Mouse (Mus musculus) spleen, embryonic (tissue): ENCODE results near the gene Bank1.

Experiments used
- CTCF ChIA-PET: fragments of 350-600 bp; sonication (Branson Sonifier 250); formaldehyde crosslinking; loops from one replicate; lab custom pipeline; 2022; lab: Charles Lee

Bank1 gene

DNA sequence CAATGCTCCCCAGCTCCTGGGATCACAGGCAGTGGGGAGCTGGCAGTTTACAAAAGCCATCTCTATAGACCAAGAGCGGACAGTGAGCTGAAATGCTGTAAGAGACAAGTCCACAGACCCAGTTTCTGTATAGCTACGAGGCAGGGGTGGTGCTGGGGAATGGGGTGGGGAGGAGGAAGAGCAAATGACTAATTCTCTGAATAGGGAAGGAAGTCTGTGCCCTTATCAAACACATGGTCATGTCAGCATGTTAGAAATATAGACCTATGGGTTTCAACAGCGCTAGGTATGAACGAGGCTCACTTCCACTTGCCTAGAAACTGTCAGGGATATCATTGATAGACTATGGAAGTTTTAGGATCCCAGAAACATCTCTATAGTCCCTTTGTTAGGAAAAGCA is 73.0 kb downstream of the Bank1 start:
- CTCF ChIA-PET: interaction anchor here (1.6 kb wide), 1 partner anchor 9 kb away, joined by 4 read pairs; no protein-coding TSS in a partner anchor

GRCm38 (mm10) chr3:136251578-136251977 is 74.3 kb downstream of the Bank1 start:
- CTCF ChIA-PET: no interaction called here

DNA sequence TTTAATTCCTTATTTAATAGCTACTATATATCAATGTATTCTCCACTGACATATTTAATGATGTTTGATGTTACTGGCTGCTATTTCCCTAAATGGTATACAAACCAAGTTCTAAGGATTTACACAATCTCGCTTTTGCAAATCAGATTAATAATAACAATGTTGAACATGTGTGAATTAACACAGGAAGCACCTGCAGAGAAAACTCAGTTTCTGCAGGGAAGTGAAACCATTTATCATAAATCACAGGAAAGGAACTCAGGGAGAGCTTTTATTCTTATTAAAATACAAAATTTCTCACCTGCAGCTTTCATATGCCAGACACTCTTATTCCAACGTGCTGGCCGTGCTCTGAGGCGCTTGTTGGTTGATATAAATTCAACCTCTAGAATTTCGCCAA is 78.5 kb downstream of the Bank1 start:
- CTCF ChIA-PET: interaction anchor here (0.6 kb wide), 1 partner anchor 52 kb away, joined by 9 read pairs; no protein-coding TSS in a partner anchor

DNA sequence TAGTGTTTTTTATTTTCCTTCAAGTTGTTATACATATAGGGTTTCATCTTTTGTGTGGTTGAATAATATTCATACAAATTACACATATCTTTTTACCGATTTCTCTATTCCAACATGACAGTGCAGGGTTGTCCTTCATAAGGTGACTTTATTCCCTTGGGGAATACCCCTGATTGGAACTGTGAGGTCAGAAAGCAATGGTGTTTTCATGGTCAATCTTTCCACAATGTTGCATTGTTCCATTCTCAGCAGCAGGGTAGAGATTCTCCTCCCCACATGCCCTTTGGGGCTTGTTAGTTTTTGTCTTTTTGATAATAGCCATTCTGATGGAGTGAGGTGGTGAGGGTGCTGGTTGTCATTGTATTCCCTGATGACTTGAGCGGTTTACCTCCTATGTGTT is 80.9 kb downstream of the Bank1 start:
- CTCF ChIA-PET: interaction anchor here (1.4 kb wide), 1 partner anchor 8 kb away, joined by 4 read pairs; no protein-coding TSS in a partner anchor

DNA sequence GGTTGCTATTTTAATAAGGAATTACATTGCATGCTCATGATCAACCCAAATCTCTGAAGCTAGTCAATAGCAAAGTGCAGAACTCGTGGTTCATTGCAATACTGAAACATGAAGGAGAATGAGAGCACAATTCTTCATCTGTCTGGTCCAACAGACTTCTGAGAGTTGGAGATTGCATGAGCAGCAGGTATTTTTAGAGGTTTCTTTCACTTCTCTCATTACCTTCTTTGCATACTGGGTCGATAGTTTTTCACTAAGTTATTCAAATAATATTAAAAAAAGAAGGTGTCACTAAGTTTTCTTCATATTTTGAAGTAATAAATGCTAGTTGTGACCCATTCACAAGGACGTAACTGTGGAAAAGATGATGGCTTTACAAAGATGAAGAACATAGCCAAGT is 87.1 kb downstream of the Bank1 start:
- CTCF ChIA-PET: no interaction called here

DNA sequence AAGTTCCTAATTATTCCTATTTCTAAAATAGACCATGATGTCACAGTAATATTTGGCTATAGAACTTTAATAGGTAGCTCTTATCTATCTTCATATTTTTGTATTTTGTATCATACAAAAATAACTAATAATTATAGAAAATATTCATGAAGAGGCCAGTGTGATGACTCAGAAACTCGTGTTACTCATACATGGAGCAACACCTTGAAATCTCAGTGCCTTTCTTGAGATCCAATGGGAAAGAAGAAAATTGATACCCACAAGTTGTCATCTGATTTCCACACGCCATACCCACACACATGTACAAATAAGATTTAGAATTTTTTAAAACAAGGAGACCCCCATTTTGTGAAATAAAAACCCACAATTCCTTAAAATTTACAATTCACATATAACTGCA is 92.4 kb downstream of the Bank1 start:
- CTCF ChIA-PET: no interaction called here

DNA sequence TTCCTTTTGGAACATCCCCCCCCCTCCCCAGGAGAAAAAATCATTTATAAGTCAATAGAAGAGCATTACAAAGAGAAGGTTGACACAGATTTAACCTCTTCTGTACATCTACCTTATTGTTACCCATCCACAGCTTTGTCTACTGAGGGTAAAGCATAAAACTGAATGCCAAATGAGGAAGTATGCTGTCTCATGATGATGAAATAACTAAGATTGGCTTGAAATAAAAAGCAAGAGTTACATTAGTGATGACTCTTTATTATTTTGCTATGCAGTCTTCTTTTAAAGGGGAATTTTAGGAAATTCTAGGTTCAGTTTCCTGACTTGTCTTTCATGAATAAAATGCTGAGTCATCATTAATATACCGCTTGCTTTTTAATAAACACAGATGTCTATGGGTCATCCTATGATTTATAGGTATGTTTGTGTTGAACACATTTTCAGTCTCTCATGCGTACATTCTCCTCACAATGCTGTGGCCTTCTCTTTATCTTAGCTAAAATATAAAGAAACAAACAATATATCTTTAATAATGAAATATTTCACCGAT is 95.2 kb downstream of the Bank1 start:
- CTCF ChIA-PET: interaction anchor here (0.6 to 1.3 kb wide), 3 partner anchors 10 to 14 kb away, joined by 3 read pairs; no protein-coding TSS in a partner anchor

DNA sequence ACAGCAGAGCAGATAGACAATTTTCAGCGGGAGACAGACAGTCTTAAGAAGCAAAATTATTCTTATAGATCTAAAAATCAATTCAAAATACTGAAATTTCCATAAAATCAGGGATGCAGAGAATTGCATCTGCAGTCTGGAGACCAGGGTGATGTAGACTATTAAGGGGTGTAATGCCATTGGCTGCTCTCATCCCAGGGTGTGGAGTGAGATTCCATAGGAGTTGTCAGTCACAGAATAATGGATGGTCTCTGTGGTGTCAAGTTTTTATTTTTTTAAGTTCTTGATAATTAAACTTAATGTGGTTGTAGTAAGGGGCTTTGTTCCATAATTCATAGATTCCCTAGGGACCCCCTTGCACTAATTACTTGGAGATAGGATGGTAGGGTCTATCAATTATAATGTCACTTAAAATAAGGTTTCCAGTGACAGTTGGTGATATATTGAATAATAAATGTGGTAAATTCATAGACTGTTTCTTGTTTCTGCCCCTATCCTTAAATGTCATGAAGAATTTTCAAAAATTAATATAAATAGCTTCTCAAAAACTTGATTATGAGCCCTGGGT is 136.1 kb downstream of the Bank1 start:
- CTCF ChIA-PET: no interaction called here

DNA sequence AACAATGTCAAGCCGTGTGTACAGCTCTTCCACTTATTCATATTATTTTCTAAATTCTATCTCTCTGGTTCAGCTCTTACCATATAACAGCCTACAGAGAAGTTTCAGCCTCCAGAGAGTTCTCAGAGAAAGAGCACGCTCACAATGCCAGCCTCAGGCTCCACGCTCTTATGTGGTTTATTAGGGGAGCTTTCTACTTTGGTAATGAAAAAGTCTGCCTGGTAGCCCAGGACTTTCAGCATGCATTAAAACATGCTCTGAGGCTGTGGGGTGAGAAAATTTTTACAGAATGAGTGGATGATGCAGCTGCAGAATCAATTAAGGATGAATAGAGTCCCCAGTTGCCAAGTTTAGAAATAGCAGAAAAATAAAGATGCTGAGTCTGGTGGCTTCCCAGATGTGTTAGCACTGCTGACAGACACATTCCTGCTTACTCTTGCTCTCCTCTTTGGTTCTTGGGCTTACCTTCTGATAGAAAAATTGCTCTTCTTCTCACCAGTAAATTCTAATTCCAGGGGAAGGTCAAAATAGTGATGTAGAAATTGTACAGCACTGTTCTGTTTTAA is 139.2 kb downstream of the Bank1 start:
- CTCF ChIA-PET: no interaction called here

DNA sequence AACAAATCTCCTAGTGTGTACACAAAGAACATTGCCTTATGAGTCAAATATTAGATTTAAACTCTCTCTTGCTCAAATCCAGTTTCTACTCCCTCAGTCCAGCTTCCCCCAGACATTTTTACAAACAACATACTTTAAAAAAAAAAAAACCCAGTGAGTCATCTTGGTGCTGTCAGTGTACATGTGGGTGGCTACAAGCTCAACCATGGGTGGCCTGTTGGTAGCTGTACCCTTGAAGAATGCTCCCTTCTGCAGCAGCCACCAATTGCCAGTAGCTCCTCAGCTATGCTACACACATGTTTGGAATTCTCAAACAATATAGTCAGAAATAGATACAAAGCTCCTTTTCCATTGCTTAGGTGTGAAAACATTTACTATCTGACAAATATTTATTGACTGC is 154.2 kb downstream of the Bank1 start:
- CTCF ChIA-PET: no interaction called here

DNA sequence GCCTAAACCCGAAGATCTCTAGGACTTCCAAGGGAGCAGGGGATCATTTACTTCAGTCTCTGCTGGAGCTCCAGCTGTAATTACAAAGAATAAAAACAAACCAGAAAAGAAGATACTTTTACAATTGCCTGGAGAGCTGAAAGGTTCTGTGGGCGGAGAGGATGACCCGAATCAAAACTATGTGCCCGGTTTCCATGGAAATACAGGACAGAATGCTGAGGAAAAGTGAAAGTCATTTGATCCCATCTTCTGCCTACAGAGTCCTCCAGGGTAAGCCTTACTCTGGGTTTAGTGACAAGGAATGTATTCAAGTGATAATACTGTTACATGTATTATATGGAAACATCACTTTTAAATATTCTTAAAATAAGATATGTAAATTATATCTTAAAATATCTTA is 157.8 kb downstream of the Bank1 start:
- CTCF ChIA-PET: no interaction called here

DNA sequence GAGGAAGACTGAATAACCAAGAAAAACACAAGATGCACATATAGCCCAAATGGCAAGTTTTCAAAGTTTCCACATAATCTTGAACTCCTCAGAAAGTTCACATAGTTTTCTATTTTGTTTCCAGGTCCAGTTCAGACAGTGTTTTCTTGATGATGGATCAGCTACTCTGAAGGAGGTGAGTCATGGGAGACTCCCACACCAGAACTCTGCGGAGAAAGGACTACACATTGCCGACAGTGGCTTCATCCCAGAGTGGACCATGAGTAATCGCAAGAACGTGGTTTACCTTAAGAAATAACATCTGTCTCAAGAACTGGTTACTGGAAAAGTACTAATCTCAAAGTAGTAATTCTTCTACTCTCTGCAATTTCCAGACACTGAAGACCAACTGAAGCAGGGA is 159.2 kb downstream of the Bank1 start:
- CTCF ChIA-PET: no interaction called here

- CTCF ChIA-PET: interaction anchor here (0.6 kb wide), 1 partner anchor 146 kb away, joined by 3 read pairs; no protein-coding TSS in a partner anchor
These were observed 159.9 kb downstream of the Bank1 start for GRCm38 (mm10) chr3:136166033-136166361.

DNA sequence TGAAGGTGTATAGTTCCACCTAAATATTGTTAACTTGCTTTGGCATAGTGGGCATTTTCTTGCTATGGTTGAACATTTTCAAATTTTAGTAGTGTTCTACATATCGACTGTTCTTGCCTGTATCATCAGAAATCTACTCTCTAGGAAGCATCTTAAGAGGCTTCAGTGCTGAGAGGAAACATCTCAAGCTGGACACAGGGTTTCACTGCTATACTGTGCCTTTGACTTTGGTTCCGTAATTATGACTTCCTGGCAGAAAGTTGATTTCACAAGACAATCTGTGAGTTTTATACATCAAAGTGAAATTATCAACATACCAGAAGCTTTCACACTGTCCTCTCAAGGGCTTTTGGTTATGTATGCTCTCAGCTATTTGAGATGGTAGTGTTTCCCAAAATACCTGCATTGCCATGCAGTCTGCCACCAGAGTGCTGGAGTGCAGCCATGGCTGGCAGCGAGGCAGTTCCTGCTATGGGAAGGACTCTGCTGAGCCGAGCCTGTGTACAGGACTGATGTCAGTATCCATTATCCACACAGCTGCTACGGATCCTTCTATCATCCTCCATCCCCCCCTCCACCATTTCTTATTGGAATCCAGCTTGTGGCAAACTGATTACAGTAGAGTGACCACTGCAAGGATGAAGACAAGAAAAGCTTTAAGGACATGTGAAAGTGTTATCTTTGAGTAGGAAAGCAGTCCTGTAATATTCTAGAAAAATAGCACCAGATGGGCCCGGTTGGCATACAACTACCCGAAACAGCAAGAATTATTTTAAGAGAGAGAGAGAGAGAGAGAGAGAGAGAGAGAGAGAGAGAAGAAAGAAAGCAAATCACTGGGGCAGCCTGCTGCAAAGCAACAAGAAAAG is 160.5 kb downstream of the Bank1 start:
- CTCF ChIA-PET: interaction anchor here (0.6 kb wide), 1 partner anchor 147 kb away, joined by 3 read pairs; no protein-coding TSS in a partner anchor

GRCm38 (mm10) chr3:136158059-136158458 is 167.8 kb downstream of the Bank1 start:
- CTCF ChIA-PET: no interaction called here

DNA sequence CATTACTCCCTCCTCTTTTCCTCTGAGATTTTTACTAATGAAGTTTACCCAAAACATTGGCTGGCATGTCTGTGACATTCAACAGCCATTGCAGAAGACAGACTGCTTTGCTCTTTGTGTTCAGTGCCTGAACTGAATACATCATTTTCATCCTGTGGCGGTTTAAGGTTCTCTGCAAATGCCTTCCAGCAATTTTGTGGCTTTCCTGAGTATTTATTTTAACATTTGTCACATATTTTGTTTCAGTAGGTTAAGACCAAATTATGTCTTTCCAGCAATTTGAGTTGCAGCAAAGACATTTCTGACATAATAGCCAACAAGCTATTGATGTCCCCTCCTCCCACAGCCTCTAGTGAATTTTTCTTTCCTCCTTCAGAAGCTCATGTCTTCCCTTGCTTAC is 170.3 kb downstream of the Bank1 start:
- CTCF ChIA-PET: no interaction called here

- CTCF ChIA-PET: no interaction called here
These were observed 175.0 kb downstream of the Bank1 start for GRCm38 (mm10) chr3:136150886-136151285.

GRCm38 (mm10) chr3:136147166-136147565 is 178.7 kb downstream of the Bank1 start:
- CTCF ChIA-PET: interaction anchor here (1.0 kb wide), 1 partner anchor 8 kb away, joined by 4 read pairs; no protein-coding TSS in a partner anchor

GRCm38 (mm10) chr3:136132013-136132412 is 193.9 kb downstream of the Bank1 start:
- CTCF ChIA-PET: no interaction called here

DNA sequence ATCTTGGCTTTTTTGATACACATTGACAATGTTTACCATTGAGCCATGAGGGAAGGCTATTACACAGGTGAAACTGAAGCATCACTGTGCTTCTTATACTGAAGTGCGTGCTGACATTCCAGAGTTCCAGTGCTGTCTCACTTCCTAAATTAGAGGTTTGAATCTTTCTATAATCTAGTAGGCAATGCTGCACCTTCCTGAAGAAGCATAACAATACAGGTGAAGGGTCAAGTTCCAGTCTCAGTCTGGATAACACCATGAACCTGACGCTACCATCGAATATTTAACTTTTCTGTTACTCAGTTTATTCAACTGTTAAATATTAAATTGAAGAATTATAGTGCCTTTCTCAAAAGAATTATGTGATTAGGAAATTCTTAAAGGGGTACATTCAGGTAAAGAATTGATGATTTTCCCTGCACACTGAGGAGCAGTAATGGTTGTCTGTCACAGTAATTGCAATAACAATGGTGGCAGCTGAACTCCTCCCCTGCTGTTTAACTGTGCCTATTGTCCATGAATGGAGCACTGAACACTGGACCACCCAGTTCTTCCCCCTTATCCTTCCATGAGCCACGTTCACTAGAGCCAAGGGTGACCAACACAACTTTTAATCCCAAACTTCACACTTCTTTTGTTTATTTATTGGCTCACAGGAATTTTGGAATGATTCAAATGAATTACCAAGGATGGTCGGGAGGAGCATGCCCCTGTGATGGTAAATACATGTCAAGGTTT is 210.2 kb downstream of the Bank1 start:
- CTCF ChIA-PET: no interaction called here

DNA sequence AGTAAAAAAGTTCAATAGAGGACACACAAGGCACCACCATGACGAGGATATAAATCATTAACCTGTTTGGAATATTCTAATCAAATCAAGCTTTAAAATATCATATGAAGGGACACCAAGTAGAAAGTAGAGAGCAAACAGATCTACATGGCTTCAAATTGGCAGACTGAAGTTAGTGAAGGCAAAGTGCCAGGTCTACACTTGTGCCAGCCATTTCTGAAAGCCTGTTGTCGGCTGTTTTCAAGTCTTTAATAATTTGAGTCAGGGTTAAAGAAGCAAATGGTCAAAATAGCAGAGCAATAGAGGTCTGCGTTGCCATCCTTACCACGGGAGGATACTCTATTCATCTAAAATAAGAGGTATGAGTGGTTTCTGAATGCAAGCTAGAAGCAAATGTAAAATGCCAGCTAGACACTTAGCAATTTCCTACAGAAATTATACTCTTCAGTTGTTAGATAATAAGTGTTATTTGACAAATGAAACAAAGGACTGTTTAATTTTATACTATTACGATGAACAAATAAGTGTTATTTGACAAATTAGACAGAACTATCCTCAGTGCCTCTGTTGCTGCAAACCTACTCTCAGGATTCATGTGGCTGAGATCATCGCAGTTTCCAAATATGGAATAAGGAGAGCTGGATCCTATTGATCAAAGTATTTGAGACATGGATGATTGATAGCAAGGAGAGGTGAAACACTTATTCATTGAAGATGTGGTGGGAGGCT is 216.3 kb downstream of the Bank1 start:
- CTCF ChIA-PET: no interaction called here
